In genomic region chr6:8935705-8936104, GRCm38 (mm10) we compare ENCODE assay signal across 7 mouse cellular contexts. TPM values are rescaled to one million over a fixed set of nuclear protein-coding genes. Genes with fewer than 3 reads are reported as not detected.
DNase-seq lines count a peak whose midpoint lies in the region; ATAC-seq and TF ChIP-seq lines count a peak whose summit lies in the region.

No protein-coding gene starts in this region.

- DNase-seq in testis, postnatal 10 days (ENCODE audit: low spot score) = peak; percentile 75
- DNase-seq in testis, postnatal 14 days (ENCODE audit: low spot score) = no peak
- DNase-seq in adrenal gland, postnatal 10 days = peak; percentile 70
- peak; percentile 92 for DNase-seq in lung, embryonic 14.5 days
- DNase-seq in right cerebral cortex, adult 2 months (ENCODE audit: low spot score in 2 of 2) = peak; percentile 80 to 81

- H3K36me3 ChIP-seq in embryonic facial prominence, embryonic 13.5 days = no peaks in the 10 kb centered on the region
- H3K36me3 ChIP-seq in intestine, postnatal 0 days (ENCODE audit: control insufficient read depth, insufficient read depth) = no peaks in the 10 kb centered on the region
- no peaks in the 10 kb centered on the region for H3K36me3 ChIP-seq in lung, embryonic 14.5 days (ENCODE audit: insufficient read depth)

- H3K9me3 ChIP-seq in embryonic facial prominence, embryonic 13.5 days = no peaks in the 10 kb centered on the region
- H3K9me3 ChIP-seq in intestine, postnatal 0 days (ENCODE audit: control insufficient read depth) = no peaks in the 10 kb centered on the region
- H3K9me3 ChIP-seq in lung, embryonic 14.5 days (ENCODE audit: low read depth, low read length) = no peaks in the 10 kb centered on the region

- no peak overlapping the region for H3K9ac ChIP-seq in embryonic facial prominence, embryonic 13.5 days
- H3K9ac ChIP-seq in intestine, postnatal 0 days (ENCODE audit: low read depth, low read length) = no peak overlapping the region
- H3K9ac ChIP-seq in lung, embryonic 14.5 days = no peak overlapping the region

- peak; percentile 79 for TF ChIP-seq CTCF in intestine, postnatal 0 days (IDR thresholded peaks at IDR 0.05; ENCODE audit: low read depth)
- peak; percentile 74 for TF ChIP-seq CTCF in lung, embryonic 14.5 days (IDR thresholded peaks at IDR 0.05; ENCODE audit: low read depth)

- no peak overlapping the region for H3K27ac ChIP-seq in embryonic facial prominence, embryonic 13.5 days
- no peak overlapping the region for H3K27ac ChIP-seq in intestine, postnatal 0 days (ENCODE audit: low read depth, low read length)
- no peak overlapping the region for H3K27ac ChIP-seq in lung, embryonic 14.5 days (ENCODE audit: low read depth)

- WGBS in embryonic facial prominence, embryonic 13.5 days = 12% methylated on average over 5 of the region's 5 CpGs
- WGBS in intestine, postnatal 0 days = 17% methylated on average over 5 of the region's 5 CpGs
- 12% methylated on average over 5 of the region's 5 CpGs for WGBS in lung, embryonic 14.5 days

- peak overlapping the region; percentile 41 for H3K4me2 ChIP-seq in embryonic facial prominence, embryonic 13.5 days
- no peak overlapping the region for H3K4me2 ChIP-seq in intestine, postnatal 0 days (replicated peaks; ENCODE audit: low read depth)
- H3K4me2 ChIP-seq in lung, embryonic 14.5 days = no peak overlapping the region

- no peaks in the 10 kb centered on the region for H3K4me1 ChIP-seq in embryonic facial prominence, embryonic 13.5 days
- H3K4me1 ChIP-seq in intestine, postnatal 0 days (replicated peaks; ENCODE audit: control insufficient read depth, insufficient read depth, low read length) = no peaks in the 10 kb centered on the region
- H3K4me1 ChIP-seq in lung, embryonic 14.5 days (ENCODE audit: insufficient read depth) = no peaks in the 10 kb centered on the region

- H3K27me3 ChIP-seq in embryonic facial prominence, embryonic 13.5 days = peaks cover 20% of the 10 kb centered on the region
- no peaks in the 10 kb centered on the region for H3K27me3 ChIP-seq in intestine, postnatal 0 days (replicated peaks; ENCODE audit: control insufficient read depth, insufficient read depth, low read length)
- H3K27me3 ChIP-seq in lung, embryonic 14.5 days (ENCODE audit: insufficient read depth, low read length) = no peaks in the 10 kb centered on the region

- no peak overlapping the region for H3K4me3 ChIP-seq in embryonic facial prominence, embryonic 13.5 days
- no peak overlapping the region for H3K4me3 ChIP-seq in intestine, postnatal 0 days (ENCODE audit: low read depth, low read length)
- no peak overlapping the region for H3K4me3 ChIP-seq in lung, embryonic 14.5 days (ENCODE audit: low read depth, low read length)

- ATAC-seq in embryonic facial prominence, embryonic 13.5 days (ENCODE audit: insufficient number of reproducible peaks, insufficient read depth, low FRiP score, low TSS enrichment, low read depth) = no peak
- ATAC-seq in intestine, postnatal 0 days = no peak
- peak; percentile 56 for ATAC-seq in lung, embryonic 14.5 days (ENCODE audit: insufficient read depth)

RNA-seq across cellular contexts. Expression of gene Nxph1, which starts 12.5 kb away (rescaled TPM):
- total RNA-seq in adrenal gland, postnatal 10 days (2021) = 1 to 10 TPM; 2.0 to 2.7 TPM
- polyA plus RNA-seq in embryonic facial prominence, embryonic 13.5 days (2015; fragmentation: Nextera tagmentation; extraction: Ambion mirVana) = 2.9 and 3.2 TPM in 2 replicates
- polyA plus RNA-seq in intestine, postnatal 0 days (2015; fragmentation: Nextera tagmentation; extraction: Ambion mirVana) = 0.23 and 0.24 TPM in 2 replicates
- not detected in 2 replicates for polyA plus RNA-seq in lung, embryonic 14.5 days (2014; fragmentation: Nextera tagmentation; extraction: Ambion mirVana)
